Mouse (Mus musculus) CH12.LX (cell line): ENCODE measurements around the gene Stx8. TPM values are rescaled to one million over a fixed set of nuclear protein-coding genes. Genes with fewer than 3 reads are reported as not detected.

Experiments used
- DNase-seq: peaks from one replicate; pipeline ENCODE4 v3.0.0-alpha.2; 2013; ENCODE audit errors: extremely low read depth
- H3K27ac ChIP-seq: 2 replicates; pipeline ENCODE4 v1.5.1; 2012; ENCODE audit warnings: low read depth, mild to moderate bottlenecking, control low read depth, moderate library complexity; ENCODE audit not compliant: insufficient read depth
- H3K27me3 ChIP-seq: replicated peaks from 2 replicates; pipeline ENCODE3; 2012; ENCODE audit warnings: inconsistent platforms
- H3K36me3 ChIP-seq, 2 experiments: replicated peaks in 1 of 2; 2 replicates each; pipeline versions ENCODE3 to v1.6.1; 2012; ENCODE audit warnings: inconsistent platforms in 1 of 2, low read length in 1 of 2, mild to moderate bottlenecking in 1 of 2, mixed read lengths in 1 of 2, moderate library complexity in 1 of 2; ENCODE audit not compliant: control insufficient read depth in 1 of 2, insufficient read depth in 1 of 2
- H3K4me1 ChIP-seq, 2 experiments: 2 replicates each; pipeline ENCODE4 v1.6.1; 2012; ENCODE audit warnings: inconsistent platforms in 1 of 2, moderate library complexity in 1 of 2; ENCODE audit not compliant: insufficient read depth in 2 of 2, control insufficient read depth in 1 of 2
- H3K4me2 ChIP-seq: 2 replicates; pipeline ENCODE4 v1.6.1; 2012; ENCODE audit warnings: low read depth, mild to moderate bottlenecking, control low read depth; ENCODE audit not compliant: poor library complexity, insufficient read depth, severe bottlenecking
- H3K4me3 ChIP-seq, 3 experiments: fragments of 150-350 bp in 1 of 3; sonication (generic) in 1 of 3; replicated peaks in 1 of 3; 2 replicates each; pipeline versions ENCODE3 to v1.5.1; 2011 to 2012; ENCODE audit warnings: low read depth in 2 of 3, low read length in 2 of 3, mild to moderate bottlenecking in 2 of 3, moderate library complexity in 2 of 3, control low read depth in 1 of 3, improper control_type of control experiment in 1 of 3, inconsistent platforms in 1 of 3, mixed read lengths in 1 of 3; ENCODE audit not compliant: poor library complexity in 1 of 3
- H3K79me2 ChIP-seq: replicated peaks from 2 replicates; pipeline ENCODE4 v1.6.1; 2012; ENCODE audit warnings: mild to moderate bottlenecking, moderate library complexity; ENCODE audit not compliant: control insufficient read depth, poor library complexity, insufficient read depth, severe bottlenecking; ENCODE audit errors: extremely low read depth
- H3K9ac ChIP-seq: 2 replicates; pipeline ENCODE4 v1.6.1; 2012; ENCODE audit warnings: low read depth, mild to moderate bottlenecking, control low read depth, moderate library complexity; ENCODE audit not compliant: insufficient read depth
- H3K9me3 ChIP-seq: replicated peaks from 2 replicates; pipeline ENCODE3; 2012; ENCODE audit warnings: low read length, inconsistent platforms, mixed read lengths
- CHD2 ChIP-seq: IDR thresholded peaks from 2 replicates; pipeline ENCODE4 v1.6.1; 2011; ENCODE audit warnings: low read length, improper control_type of control experiment
- CTCF ChIP-seq, 2 experiments: IDR thresholded peaks in 1 of 2; conservative IDR thresholded peaks in 1 of 2; 2 replicates each; pipeline ENCODE4 v1.5.1; 2011 to 2012; ENCODE audit warnings: low read depth in 2 of 2, low read length in 2 of 2, improper control_type of control experiment in 1 of 2, inconsistent platforms in 1 of 2, mild to moderate bottlenecking in 1 of 2, moderate library complexity in 1 of 2
- E2F4 ChIP-seq: IDR thresholded peaks from 2 replicates; pipeline ENCODE4 v1.6.1; 2011; ENCODE audit warnings: low read depth, low read length, improper control_type of control experiment; ENCODE audit not compliant: insufficient replicate concordance
- MAZ ChIP-seq: IDR thresholded peaks from 2 replicates; pipeline ENCODE4 v1.6.1; 2012; ENCODE audit warnings: low read depth, mild to moderate bottlenecking, inconsistent platforms, low read length, improper control_type of control experiment, moderate library complexity
- MXI1 ChIP-seq: IDR thresholded peaks from 2 replicates; pipeline ENCODE4 v1.6.1; 2011; ENCODE audit warnings: mild to moderate bottlenecking, low read depth, low read length, improper control_type of control experiment
- NRF1 ChIP-seq: IDR thresholded peaks from 2 replicates; pipeline ENCODE4 v1.6.1; 2014; ENCODE audit warnings: low read depth, mild to moderate bottlenecking, inconsistent platforms, low read length, improper control_type of control experiment, moderate library complexity
- PAX5 ChIP-seq: IDR thresholded peaks from 2 replicates; pipeline ENCODE4 v1.6.1; 2012; ENCODE audit warnings: low read length, inconsistent platforms, mixed read lengths
- POLR2AphosphoS2 ChIP-seq: IDR thresholded peaks from 2 replicates; pipeline ENCODE4 v1.6.1; 2011; ENCODE audit warnings: low read depth, low read length, improper control_type of control experiment
- TBP ChIP-seq: conservative IDR thresholded peaks from 2 replicates; pipeline ENCODE4 v1.6.1; 2011; ENCODE audit warnings: low read depth, low read length, improper control_type of control experiment
- TCF12 ChIP-seq: IDR thresholded peaks from 2 replicates; pipeline ENCODE4 v1.6.1; 2014; ENCODE audit warnings: low read depth, mild to moderate bottlenecking, inconsistent platforms, low read length, improper control_type of control experiment
- USF1 ChIP-seq: IDR thresholded peaks from 2 replicates; pipeline ENCODE4 v1.6.1; 2014; ENCODE audit warnings: low read depth, mild to moderate bottlenecking, inconsistent platforms, low read length, improper control_type of control experiment
- ZC3H11A ChIP-seq: IDR thresholded peaks from 2 replicates; pipeline ENCODE4 v1.6.1; 2012; ENCODE audit warnings: low read depth, mild to moderate bottlenecking, inconsistent platforms, low read length, improper control_type of control experiment
- ZMIZ1 ChIP-seq: IDR thresholded peaks from 2 replicates; pipeline ENCODE4 v1.6.1; 2012; ENCODE audit warnings: low read depth, mild to moderate bottlenecking, inconsistent platforms, low read length, improper control_type of control experiment
- ZNF384 ChIP-seq: IDR thresholded peaks from 2 replicates; pipeline ENCODE4 v1.6.1; 2012; ENCODE audit warnings: low read depth, low read length, improper control_type of control experiment, inconsistent platforms
- dilution Hi-C: fragments of 300-500 bp; cut with MboI; formaldehyde crosslinking; loops from 2 replicates; pipeline ENCODE4 v1.14.3; 2020; ENCODE audit warnings: low sequenced_read_pairs; ENCODE audit not compliant: extremely low pct_unique_long_range_greater_than_20kb, extremely low pct_ligation_motif_present
- in situ Hi-C: fragments of 300-500 bp; cut with MboI; formaldehyde crosslinking; loops from 3 replicates; pipeline ENCODE4 v1.14.3; 2019; ENCODE audit warnings: low sequenced_read_pairs, low pct_ligation_motif_present, low pct_unique_long_range_greater_than_20kb, mixed read lengths
- polyA plus RNA-seq: library from polyadenylated mRNA; unstranded; fragments of >175 nt; gene quantifications from 2 replicates; pipeline ENCODE4 v1.2.1, GENCODE M21; 2012; ENCODE audit warnings: low read depth; ENCODE audit not compliant: insufficient read length
- total RNA-seq, 2 experiments: library from RNA; depleted of rRNA; stranded (reverse); fragments of 300-350 nt in 1 of 2; fragments of >200 nt in 1 of 2; gene quantifications; 2 replicates each; pipeline ENCODE4 v1.2.3; 2012 to 2014

Stx8 gene
- total and polyA plus RNA-seq, 3 experiments, result 31.8 to 57.9 (median 35.2) TPM

DNA sequence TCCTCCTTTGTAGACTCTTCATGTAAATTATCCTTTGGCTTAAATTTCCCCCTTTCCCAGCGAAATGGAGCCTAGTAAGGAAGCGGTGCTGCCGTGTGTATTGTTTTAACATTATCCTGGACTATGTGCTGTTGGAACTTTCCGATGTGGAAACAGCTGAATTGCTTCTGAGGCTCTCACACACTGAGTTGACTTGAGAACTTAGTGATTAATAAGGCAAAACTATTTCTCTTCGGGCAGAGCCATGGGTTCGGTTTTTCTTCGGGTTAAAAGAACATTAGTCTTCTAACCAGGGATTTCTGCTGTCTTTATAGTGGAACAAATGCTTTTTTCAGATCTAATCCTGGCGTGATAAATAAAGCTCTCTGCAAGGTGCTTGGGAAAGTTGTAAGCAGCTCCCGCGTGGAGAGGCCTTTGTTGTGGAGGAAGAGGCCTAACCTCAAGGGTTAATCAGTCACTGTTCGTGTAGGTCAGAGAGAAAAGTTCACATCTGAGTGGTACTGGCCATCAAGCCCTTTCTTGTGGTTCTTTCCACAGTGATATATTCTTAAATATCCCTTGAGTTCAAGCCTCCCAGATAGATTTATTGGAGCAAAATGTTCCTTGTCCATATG lies 106.7 kb downstream of the Stx8 start:
- dilution Hi-C loops, result no loop called here
- no peak for DNase-seq
- Histone ChIP-seq H3K27me3 (no peaks in the 10 kb centered on the region), H3K4me3 (no peak overlapping the region), H3K9ac (no peak overlapping the region)
- in situ Hi-C loops, result no loop called here
- TF ChIP-seq MAZ, result no peak
- TF ChIP-seq ZMIZ1, result no peak
- TF ChIP-seq POLR2AphosphoS2, result no peak
- TF ChIP-seq CHD2, result no peak
- TF ChIP-seq PAX5, result no peak
- TF ChIP-seq USF1, result no peak
- TF ChIP-seq MXI1, result no peak
- no peak for TF ChIP-seq ZC3H11A
- no peak for TF ChIP-seq NRF1
- TF ChIP-seq, all 38 proteins: peak for 0
- Histone ChIP-seq H3K4me1 (peaks cover 0 to 15% of the 10 kb centered on the region in 2 experiments; a peak in 1 of 4 replicates), H3K4me2 (no peak overlapping the region), H3K27ac (no peak overlapping the region), H3K79me2 (no peaks in the 10 kb centered on the region), H3K9me3 (no peaks in the 10 kb centered on the region), H3K36me3 (peaks cover 0 to 15% of the 10 kb centered on the region in 2 experiments)

DNA sequence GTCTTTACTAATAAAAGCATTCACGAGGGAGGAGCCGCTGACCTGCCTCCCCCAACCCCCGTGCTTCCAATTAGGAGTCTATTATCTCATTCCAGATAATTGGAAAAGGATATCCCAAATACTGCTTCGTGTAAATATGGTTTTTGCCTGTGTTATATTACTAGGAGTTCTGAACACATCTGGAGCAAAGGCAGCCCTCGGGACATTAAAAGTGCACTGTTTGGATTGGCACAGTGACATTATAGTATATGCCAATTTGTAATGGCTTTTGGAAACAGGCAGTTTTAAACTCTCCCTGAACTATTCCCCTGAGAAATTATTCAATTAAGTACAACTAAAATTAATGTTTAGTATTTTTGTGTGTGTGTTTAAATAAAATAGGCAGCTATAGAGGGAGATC lies 108.7 kb downstream of the Stx8 start:
- Histone ChIP-seq H3K9ac (no peak overlapping the region), H3K9me3 (no peaks in the 10 kb centered on the region), H3K79me2 (no peaks in the 10 kb centered on the region), H3K4me3 (no peak overlapping the region), H3K4me2 (no peak overlapping the region), H3K4me1 (peaks cover 0 to 18% of the 10 kb centered on the region in 2 experiments; a peak in 1 of 4 replicates), H3K27me3 (no peaks in the 10 kb centered on the region), H3K36me3 (peaks cover 0 to 14% of the 10 kb centered on the region in 2 experiments), H3K27ac (no peak overlapping the region)
- dilution Hi-C loops, result no loop called here
- in situ Hi-C loops, result no loop called here
- DNase-seq, result no peak
- TF ChIP-seq TBP (no peak), CTCF (conservative IDR thresholded peaks at IDR 0.05 in 1 of 2, IDR thresholded peaks at IDR 0.05 in 1 of 2; ENCODE audit: low read depth in 2 of 2, low read length in 2 of 2) (no peak)

DNA sequence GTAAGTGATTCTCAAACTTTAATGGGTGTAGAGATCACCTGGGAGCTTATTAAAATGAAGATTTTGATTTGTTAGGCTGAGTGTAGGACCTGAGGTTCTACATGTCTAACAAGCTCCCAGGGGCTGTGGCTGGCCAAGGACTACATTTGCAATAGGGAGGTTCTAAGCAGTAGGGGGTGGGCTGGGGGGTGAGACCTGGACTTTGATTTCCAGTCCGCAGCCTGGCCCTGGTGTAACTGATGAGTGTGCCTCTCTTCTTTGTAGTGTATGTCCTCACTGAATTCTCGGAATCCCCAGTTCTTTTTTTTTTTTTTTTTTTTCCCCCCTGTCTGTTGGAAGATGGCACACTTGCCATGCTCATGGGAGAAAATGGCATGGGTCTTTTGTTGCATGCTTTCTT lies 109.3 kb downstream of the Stx8 start:
- dilution Hi-C loops (no loop called here), in situ Hi-C loops (no loop called here)
- Histone ChIP-seq H3K79me2 (no peaks in the 10 kb centered on the region), H3K4me1 (peaks cover 0 to 21% of the 10 kb centered on the region in 2 experiments; a peak in 1 of 4 replicates), H3K36me3 (peaks cover 0 to 16% of the 10 kb centered on the region in 2 experiments), H3K27ac (no peak overlapping the region), H3K27me3 (no peaks in the 10 kb centered on the region), H3K4me3 (no peak overlapping the region), H3K4me2 (no peak overlapping the region), H3K9ac (no peak overlapping the region), H3K9me3 (peaks cover 4% of the 10 kb centered on the region)
- DNase-seq, result no peak
- no peak for TF ChIP-seq ZNF384
- no peak for TF ChIP-seq TCF12
- TF ChIP-seq E2F4, result no peak
